Mouse (Mus musculus) gastrocnemius, adult 8-10 months (tissue): ENCODE results near the gene Fam69b. TPM values are rescaled to one million over a fixed set of nuclear protein-coding genes. Genes with fewer than 3 reads are reported as not detected.
A peak's percentile ranks its signal among the peaks of the same experiment; 100 is the strongest.

Source experiments
- DNase-seq, 2 experiments: peaks; one replicate each; pipeline ENCODE4 v3.0.0; 2022; ENCODE audit warnings: low spot score in 2 of 2
- total RNA-seq, 4 experiments: library from RNA; stranded (reverse); gene quantifications; 2 replicates each; pipeline ENCODE4 v1.2.4; 2022

Fam69b gene
- total RNA-seq: 1 to 10 TPM; 1.3 to 2.1 (median 1.6) TPM

- peak; percentile 33 to 56 for DNase-seq
Measured at GRCm38 (mm10) chr2:26627921-26628739, at the start of gene Fam69b. TSS of gene Fam69b (plus strand) at chr2:26628457.

GRCm38 (mm10) chr2:26579714-26580113, 48.5 kb upstream of the Fam69b start, which contains the start of gene Egfl7:
TSS of gene Egfl7 (plus strand) at chr2:26580014.
- DNase-seq: no peak

- no peak for DNase-seq
Measured at GRCm38 (mm10) chr2:26580751-26581150, 47.5 kb upstream of the Fam69b start.

- DNase-seq: no peak
Measured at GRCm38 (mm10) chr2:26582203-26582602, 46.1 kb upstream of the Fam69b start.

GRCm38 (mm10) chr2:26582741-26583140, 45.5 kb upstream of the Fam69b start:
- DNase-seq: no peak

- DNase-seq: no peak
Measured at GRCm38 (mm10) chr2:26583640-26584039, 44.6 kb upstream of the Fam69b start.

- no peak for DNase-seq
Measured at GRCm38 (mm10) chr2:26585713-26586112, 42.5 kb upstream of the Fam69b start.

- no peak for DNase-seq
Measured at GRCm38 (mm10) chr2:26586294-26587043, 41.8 kb upstream of the Fam69b start, which contains the start of gene Gm20532. TSS of gene Gm20532 (plus strand) at chr2:26586639.

- no peak for DNase-seq
Measured at GRCm38 (mm10) chr2:26587044-26587405, 41.2 kb upstream of the Fam69b start.

- DNase-seq: no peak
Measured at GRCm38 (mm10) chr2:26588573-26588972, 39.7 kb upstream of the Fam69b start.

- DNase-seq: no peak
Measured at GRCm38 (mm10) chr2:26589284-26589683, 39.0 kb upstream of the Fam69b start.

GRCm38 (mm10) chr2:26590282-26590681, 38.0 kb upstream of the Fam69b start:
- DNase-seq: no peak

GRCm38 (mm10) chr2:26590962-26591361, 37.3 kb upstream of the Fam69b start:
- no peak for DNase-seq

GRCm38 (mm10) chr2:26591416-26591815, 36.8 kb upstream of the Fam69b start:
- DNase-seq: no peak

GRCm38 (mm10) chr2:26593211-26594021, 34.8 kb upstream of the Fam69b start:
- no peak for DNase-seq

- DNase-seq: no peak
Measured at GRCm38 (mm10) chr2:26594022-26594346, 34.3 kb upstream of the Fam69b start.

- DNase-seq: no peak
Measured at GRCm38 (mm10) chr2:26594461-26594933, 33.8 kb upstream of the Fam69b start.

GRCm38 (mm10) chr2:26594934-26595724, 33.1 kb upstream of the Fam69b start:
- DNase-seq: no peak

- no peak for DNase-seq
Measured at GRCm38 (mm10) chr2:26595725-26596435, 32.4 kb upstream of the Fam69b start.

- DNase-seq: no peak
Measured at GRCm38 (mm10) chr2:26596898-26597297, 31.4 kb upstream of the Fam69b start.
